Mouse (Mus musculus): ENCODE data around the gene Atg4d. TPM values are rescaled to one million over a fixed set of nuclear protein-coding genes. Genes with fewer than 3 reads are reported as not detected.

Gene Atg4d
- total and polyA plus RNA-seq, 3 experiments, result 83.9 to 99.7 TPM; not detected in 1

- H3K9ac ChIP-seq (ENCODE audit: control insufficient read depth, low read depth, low read length, poor library complexity, severe bottlenecking), result no peak overlapping the region
- H3K27ac ChIP-seq (ENCODE audit: control insufficient read depth, low read depth, low read length), result no peak overlapping the region
- H3K4me1 ChIP-seq (ENCODE audit: control insufficient read depth in 1 of 2, insufficient read depth in 2 of 2, low read length in 2 of 2), result peaks cover 12 to 23% of the 10 kb centered on the region in 2 experiments; a peak in 3 of 4 replicates
- no peaks in the 10 kb centered on the region for H3K27me3 ChIP-seq (ENCODE audit: control insufficient read depth in 1 of 2, insufficient read depth in 2 of 2, low read length in 2 of 2)
- peaks cover 15 to 27% of the 10 kb centered on the region in 2 experiments for H3K36me3 ChIP-seq (ENCODE audit: control insufficient read depth in 1 of 2, insufficient read depth in 2 of 2, low read length in 2 of 2)
- peaks cover 47% of the 10 kb centered on the region for H3K79me2 ChIP-seq (ENCODE audit: control insufficient read depth, insufficient read depth, low read length, poor library complexity)
- no peaks in the 10 kb centered on the region for H3K9me3 ChIP-seq (replicated peaks; ENCODE audit: insufficient read depth, low read length)
- H3K4me3 ChIP-seq (ENCODE audit: control insufficient read depth in 1 of 2, insufficient read depth in 1 of 2, low read depth in 2 of 2, low read length in 2 of 2), result no peak overlapping the region
- no peak for DNase-seq (ENCODE audit: low read depth, low spot score)
- TF ChIP-seq NRF1 (IDR thresholded peaks at IDR 0.05; ENCODE audit: insufficient read depth, low read depth, low read length, poor library complexity, severe bottlenecking) (no peak), KAT2A (conservative IDR thresholded peaks at IDR 0.05; ENCODE audit: low read depth, low read length) (no peak)
These were observed 29.8 kb upstream of the Atg4d start for GRCm38 (mm10) chr9:21235341-21235740.

GRCm38 (mm10) chr9:21236991-21237367 lies 28.1 kb upstream of the Atg4d start:
- Histone ChIP-seq H3K27me3 (ENCODE audit: control insufficient read depth in 1 of 2, insufficient read depth in 2 of 2, low read length in 2 of 2) (no peaks in the 10 kb centered on the region), H3K36me3 (ENCODE audit: control insufficient read depth in 1 of 2, insufficient read depth in 2 of 2, low read length in 2 of 2) (peaks cover 22 to 24% of the 10 kb centered on the region in 2 experiments), H3K27ac (ENCODE audit: control insufficient read depth, low read depth, low read length) (no peak overlapping the region), H3K4me3 (ENCODE audit: control insufficient read depth in 1 of 2, insufficient read depth in 1 of 2, low read depth in 2 of 2, low read length in 2 of 2) (peak overlapping the region; percentile 79 to 96), H3K9me3 (replicated peaks; ENCODE audit: insufficient read depth, low read length) (no peaks in the 10 kb centered on the region), H3K9ac (ENCODE audit: control insufficient read depth, low read depth, low read length, poor library complexity, severe bottlenecking) (peak overlapping the region; percentile 81), H3K79me2 (ENCODE audit: control insufficient read depth, insufficient read depth, low read length, poor library complexity) (peaks cover 47% of the 10 kb centered on the region), H3K4me1 (ENCODE audit: control insufficient read depth in 1 of 2, insufficient read depth in 2 of 2, low read length in 2 of 2) (peaks cover 12 to 30% of the 10 kb centered on the region in 2 experiments; a peak in 3 of 4 replicates)
- peak; percentile 36 for DNase-seq (ENCODE audit: low read depth, low spot score)
- TF ChIP-seq ZC3H11A (IDR thresholded peaks at IDR 0.05; ENCODE audit: low read depth, low read length) (no peak), RAD21 (IDR thresholded peaks at IDR 0.05; ENCODE audit: low read depth, low read length) (no peak), RCOR1 (IDR thresholded peaks at IDR 0.05; ENCODE audit: low read depth, low read length) (0 out of 2 replicates have a peak, but pooled peaks have one; percentile 4)

GRCm38 (mm10) chr9:21237368-21238003 lies 27.6 kb upstream of the Atg4d start:
- peaks cover 12 to 30% of the 10 kb centered on the region in 2 experiments; a peak in 3 of 4 replicates for H3K4me1 ChIP-seq (ENCODE audit: control insufficient read depth in 1 of 2, insufficient read depth in 2 of 2, low read length in 2 of 2)
- H3K4me3 ChIP-seq (ENCODE audit: control insufficient read depth in 1 of 2, insufficient read depth in 1 of 2, low read depth in 2 of 2, low read length in 2 of 2), result peak overlapping the region; percentile 79 to 96
- H3K36me3 ChIP-seq (ENCODE audit: control insufficient read depth in 1 of 2, insufficient read depth in 2 of 2, low read length in 2 of 2), result peaks cover 22 to 23% of the 10 kb centered on the region in 2 experiments
- peak overlapping the region; percentile 86 for H3K27ac ChIP-seq (ENCODE audit: control insufficient read depth, low read depth, low read length)
- no peaks in the 10 kb centered on the region for H3K9me3 ChIP-seq (replicated peaks; ENCODE audit: insufficient read depth, low read length)
- H3K79me2 ChIP-seq (ENCODE audit: control insufficient read depth, insufficient read depth, low read length, poor library complexity), result peaks cover 47% of the 10 kb centered on the region
- peak; percentile 92 for DNase-seq (ENCODE audit: low read depth, low spot score)
- H3K9ac ChIP-seq (ENCODE audit: control insufficient read depth, low read depth, low read length, poor library complexity, severe bottlenecking), result peak overlapping the region; percentile 81
- H3K27me3 ChIP-seq (ENCODE audit: control insufficient read depth in 1 of 2, insufficient read depth in 2 of 2, low read length in 2 of 2), result no peaks in the 10 kb centered on the region
- TF ChIP-seq POLR2A (IDR thresholded peaks at IDR 0.05; ENCODE audit: control insufficient read depth in 1 of 2, insufficient read depth in 1 of 2, low read depth in 1 of 2, low read length in 2 of 2, poor library complexity in 1 of 2) (0 out of 4 replicates have a peak, but pooled peaks of 1 of the 2 experiments have one; percentile 14), ZKSCAN1 (IDR thresholded peaks at IDR 0.05; ENCODE audit: low read depth, low read length) (0 out of 2 replicates have a peak, but pooled peaks have one; percentile 59), KAT2A (conservative IDR thresholded peaks at IDR 0.05; ENCODE audit: low read depth, low read length) (no peak), ETS1 (IDR thresholded peaks at IDR 0.05; ENCODE audit: low read depth, low read length) (peak; percentile 58; the same call in 1 of the 2 replicates), JUND (IDR thresholded peaks at IDR 0.05; ENCODE audit: low read depth, low read length) (0 out of 2 replicates have a peak, but pooled peaks have one; percentile 18), E2F4 (IDR thresholded peaks at IDR 0.05; ENCODE audit: borderline replicate concordance, low read depth, low read length) (peak; percentile 74; the same call in 1 of the 2 replicates), ZC3H11A (IDR thresholded peaks at IDR 0.05; ENCODE audit: low read depth, low read length) (no peak; the same call in 1 of the 2 replicates), TBP (IDR thresholded peaks at IDR 0.05; ENCODE audit: low read depth, low read length) (peak; percentile 49; the same call in 1 of the 2 replicates), MAFK (IDR thresholded peaks at IDR 0.05; ENCODE audit: borderline replicate concordance, low read depth, low read length) (no peak), HCFC1 (IDR thresholded peaks at IDR 0.05; ENCODE audit: low read depth, low read length) (peak; percentile 36; the same call in 1 of the 2 replicates), GATA1 (IDR thresholded peaks at IDR 0.05; ENCODE audit: low read depth, low read length) (no peak), MEF2A (IDR thresholded peaks at IDR 0.05; ENCODE audit: extremely low read depth, insufficient replicate concordance, low read depth, low read length, poor library complexity, severe bottlenecking) (no peak), MAZ (IDR thresholded peaks at IDR 0.05; ENCODE audit: low read depth, low read length) (peak; percentile 87; the same call in 1 of the 2 replicates), ZMIZ1 (IDR thresholded peaks at IDR 0.05; ENCODE audit: low read depth, low read length) (peak; percentile 28; the same call in 1 of the 2 replicates), MYB (IDR thresholded peaks at IDR 0.05; ENCODE audit: low read depth, low read length) (peak; percentile 50), NELFE (IDR thresholded peaks at IDR 0.05; ENCODE audit: low read depth, low read length) (peak; percentile 54), TCF12 (IDR thresholded peaks at IDR 0.05; ENCODE audit: low read depth, low read length) (peak; percentile 32; the same call in 1 of the 2 replicates), TAL1 (IDR thresholded peaks at IDR 0.05; ENCODE audit: low read length) (no peak), ZNF384 (IDR thresholded peaks at IDR 0.05; ENCODE audit: low read depth, low read length) (0 out of 2 replicates have a peak, but pooled peaks have one; percentile 26), SMC3 (IDR thresholded peaks at IDR 0.05; ENCODE audit: low read depth, low read length) (peak; percentile 36; the same call in 1 of the 2 replicates)
